Mouse (Mus musculus) liver, embryonic 13.5 days (tissue): ENCODE measurements around the gene Mprip. TPM values are rescaled to one million over a fixed set of nuclear protein-coding genes. Genes with fewer than 3 reads are reported as not detected.

Source experiments
- ATAC-seq: fragments of 200-750 bp; cut with Nextera tagmentation; 2 replicates; pipeline ENCODE4 v1.8.0; 2017; ENCODE audit warnings: low read depth, mild to moderate bottlenecking, moderate number of reproducible peaks, moderate library complexity
- DNase-seq: peaks from one replicate; pipeline ENCODE4 v3.0.0; 2022
- H3K27ac ChIP-seq: fragments of 300-500 bp; sonication (generic); 2 replicates; pipeline ENCODE4 v1.5.1; 2015; ENCODE audit warnings: moderate library complexity, mild to moderate bottlenecking, inconsistent platforms
- H3K27me3 ChIP-seq: fragments of 300-500 bp; sonication (generic); 2 replicates; pipeline ENCODE4 v1.6.1; 2015; ENCODE audit warnings: mild to moderate bottlenecking, inconsistent platforms
- H3K36me3 ChIP-seq: fragments of 300-500 bp; sonication (generic); 2 replicates; pipeline ENCODE4 v1.6.1; 2015; ENCODE audit warnings: mild to moderate bottlenecking, inconsistent platforms
- H3K4me1 ChIP-seq: fragments of 300-500 bp; sonication (generic); replicated peaks from 2 replicates; pipeline ENCODE4 v1.6.1; 2015; ENCODE audit warnings: inconsistent platforms
- H3K4me2 ChIP-seq: fragments of 300-500 bp; sonication (generic); 2 replicates; pipeline ENCODE4 v1.6.1; 2015; ENCODE audit warnings: inconsistent platforms, mild to moderate bottlenecking, moderate library complexity
- H3K4me3 ChIP-seq: fragments of 300-500 bp; sonication (generic); replicated peaks from 2 replicates; pipeline ENCODE4 v1.5.1; 2015; ENCODE audit warnings: mild to moderate bottlenecking, inconsistent platforms
- H3K9ac ChIP-seq: fragments of 300-500 bp; sonication (generic); 2 replicates; pipeline ENCODE4 v1.6.1; 2015; ENCODE audit warnings: mild to moderate bottlenecking, inconsistent platforms
- H3K9me3 ChIP-seq: fragments of 300-500 bp; sonication (generic); replicated peaks from 2 replicates; pipeline ENCODE4 v1.6.1; 2016; ENCODE audit warnings: inconsistent platforms
- WGBS: fragments of 180-500 bp; shearing (Covaris S2); methylation state at CpG from one replicate; pipeline ENCODE4 v1.1.7; 2015; ENCODE audit not compliant: insufficient replicate concordance; 5-methylcytosine and 5-hydroxymethylcytosine counted together
- polyA plus RNA-seq: library from polyadenylated mRNA; unstranded; fragments of >200 nt; fragmentation: Nextera tagmentation; extraction: Ambion mirVana; gene quantifications from 2 replicates; pipeline ENCODE4 v1.2.1, GENCODE M21; 2015

Gene Mprip
- polyA plus RNA-seq, 1 experiment from 2014 or later, result 11.8 TPM

DNA sequence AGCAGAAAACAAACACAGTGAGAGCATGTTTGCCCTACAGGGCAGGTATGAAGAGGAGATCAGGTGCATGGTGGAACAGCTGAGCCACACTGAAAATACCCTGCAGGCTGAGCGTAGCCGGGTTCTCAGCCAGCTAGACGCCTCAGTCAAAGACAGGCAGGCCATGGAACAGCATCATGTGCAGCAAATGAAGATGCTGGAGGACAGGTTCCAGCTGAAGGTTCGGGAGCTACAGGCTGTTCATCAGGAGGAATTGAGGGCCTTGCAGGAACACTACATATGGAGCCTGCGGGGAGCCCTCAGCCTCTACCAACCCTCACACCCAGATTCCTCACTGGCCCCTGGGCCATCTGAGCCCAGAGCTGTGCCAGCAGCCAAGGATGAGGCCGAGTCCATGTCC is 99.7 kb downstream of the Mprip start:
- H3K4me3 ChIP-seq, result no peak overlapping the region
- ATAC-seq (no peak), DNase-seq (no peak)
- H3K4me1 ChIP-seq, result no peaks in the 10 kb centered on the region
- H3K4me2 ChIP-seq, result no peak overlapping the region
- no peaks in the 10 kb centered on the region for H3K27me3 ChIP-seq
- no peak overlapping the region for H3K27ac ChIP-seq
- peaks cover 79% of the 10 kb centered on the region for H3K36me3 ChIP-seq
- H3K9me3 ChIP-seq, result no peaks in the 10 kb centered on the region
- no peak overlapping the region for H3K9ac ChIP-seq
- WGBS, result 86% methylated on average over 6 of the region's 6 CpGs

- 84% methylated on average over 2 of the region's 2 CpGs for WGBS
- no peak overlapping the region for H3K27ac ChIP-seq
- H3K4me2 ChIP-seq, result no peak overlapping the region
- no peaks in the 10 kb centered on the region for H3K9me3 ChIP-seq
- H3K4me3 ChIP-seq, result no peak overlapping the region
- H3K27me3 ChIP-seq, result no peaks in the 10 kb centered on the region
- DNase-seq, result no peak
- H3K9ac ChIP-seq, result no peak overlapping the region
- peaks cover 90% of the 10 kb centered on the region for H3K36me3 ChIP-seq
- 0 out of 2 replicates have a peak, but pooled peaks cover 4% of the 10 kb centered on the region for H3K4me1 ChIP-seq
- no peak for ATAC-seq
These were observed 108.2 kb downstream of the Mprip start for GRCm38 (mm10) chr11:59769307-59769706.

- 0 out of 2 replicates have a peak, but pooled peaks cover 5% of the 10 kb centered on the region for H3K4me1 ChIP-seq
- peaks cover 88% of the 10 kb centered on the region for H3K36me3 ChIP-seq
- H3K4me3 ChIP-seq, result no peak overlapping the region
- no peaks in the 10 kb centered on the region for H3K27me3 ChIP-seq
- H3K9ac ChIP-seq, result no peak overlapping the region
- H3K27ac ChIP-seq, result no peak overlapping the region
- no peak overlapping the region for H3K4me2 ChIP-seq
- 63% methylated on average over 6 of the region's 6 CpGs for WGBS
- no peaks in the 10 kb centered on the region for H3K9me3 ChIP-seq
- ATAC-seq, result no peak
- no peak for DNase-seq
These were observed 108.6 kb downstream of the Mprip start for GRCm38 (mm10) chr11:59769738-59770137.

GRCm38 (mm10) chr11:59770753-59771152 is 109.6 kb downstream of the Mprip start:
- whole genome bisulfite sequencing, result 35% methylated on average over 7 of the region's 7 CpGs

GRCm38 (mm10) chr11:59772291-59772690 is 111.2 kb downstream of the Mprip start:
- Histone ChIP-seq H3K36me3 (peaks cover 82% of the 10 kb centered on the region), H3K9ac (no peak overlapping the region), H3K4me2 (no peak overlapping the region), H3K4me3 (no peak overlapping the region), H3K27me3 (no peaks in the 10 kb centered on the region), H3K4me1 (0 out of 2 replicates have a peak, but pooled peaks cover 5% of the 10 kb centered on the region), H3K27ac (no peak overlapping the region), H3K9me3 (no peaks in the 10 kb centered on the region)
- no peak for DNase-seq
- ATAC-seq, result no peak
- WGBS, result 61% methylated on average over 2 of the region's 2 CpGs

More at GRCm38 (mm10) chr11:59770753-59771152, 109.6 kb downstream of the Mprip start:
- Histone ChIP-seq H3K4me2 (no peak overlapping the region), H3K4me3 (no peak overlapping the region), H3K4me1 (0 out of 2 replicates have a peak, but pooled peaks cover 5% of the 10 kb centered on the region), H3K27ac (no peak overlapping the region), H3K9me3 (no peaks in the 10 kb centered on the region), H3K9ac (no peak overlapping the region), H3K36me3 (peaks cover 85% of the 10 kb centered on the region), H3K27me3 (no peaks in the 10 kb centered on the region)
- DNase-seq, result no peak
- ATAC-seq, result peak; percentile 50; the same call in 1 of the 2 replicates

DNA sequence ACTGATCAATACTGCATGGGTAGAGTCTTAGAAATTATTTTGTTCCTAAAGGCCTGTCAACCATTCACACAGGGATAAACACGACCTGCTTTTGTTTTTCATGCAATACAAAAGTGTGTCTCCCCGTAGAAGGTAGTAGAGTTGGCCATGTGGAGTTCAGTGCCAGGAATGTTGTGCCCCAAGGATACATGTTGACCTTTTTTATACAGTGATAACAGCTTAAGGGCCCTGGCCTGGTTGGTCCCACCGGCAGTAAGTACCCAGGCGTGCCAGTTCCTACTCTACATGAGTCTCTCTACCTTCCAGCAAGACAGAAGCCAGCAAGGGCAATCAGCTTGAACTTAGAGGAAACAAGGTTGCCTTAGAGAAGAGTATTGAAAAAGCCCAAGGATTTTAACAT is 111.8 kb downstream of the Mprip start:
- Histone ChIP-seq H3K9me3 (no peaks in the 10 kb centered on the region), H3K4me3 (no peak overlapping the region), H3K4me1 (0 out of 2 replicates have a peak, but pooled peaks cover 5% of the 10 kb centered on the region), H3K27me3 (no peaks in the 10 kb centered on the region), H3K36me3 (peaks cover 81% of the 10 kb centered on the region), H3K27ac (no peak overlapping the region), H3K9ac (no peak overlapping the region), H3K4me2 (no peak overlapping the region)
- WGBS, result 75% methylated on average over 4 of the region's 4 CpGs
- DNase-seq (no peak), ATAC-seq (no peak)

- no peak for DNase-seq
- Histone ChIP-seq H3K27me3 (no peaks in the 10 kb centered on the region), H3K4me3 (no peak overlapping the region), H3K4me1 (0 out of 2 replicates have a peak, but pooled peaks cover 5% of the 10 kb centered on the region), H3K27ac (no peak overlapping the region), H3K4me2 (no peak overlapping the region), H3K36me3 (peaks cover 67% of the 10 kb centered on the region), H3K9me3 (no peaks in the 10 kb centered on the region), H3K9ac (no peak overlapping the region)
- ATAC-seq, result no peak
- 46% methylated on average over 4 of the region's 4 CpGs for WGBS
These were observed 113.4 kb downstream of the Mprip start for GRCm38 (mm10) chr11:59774522-59774921.

DNA sequence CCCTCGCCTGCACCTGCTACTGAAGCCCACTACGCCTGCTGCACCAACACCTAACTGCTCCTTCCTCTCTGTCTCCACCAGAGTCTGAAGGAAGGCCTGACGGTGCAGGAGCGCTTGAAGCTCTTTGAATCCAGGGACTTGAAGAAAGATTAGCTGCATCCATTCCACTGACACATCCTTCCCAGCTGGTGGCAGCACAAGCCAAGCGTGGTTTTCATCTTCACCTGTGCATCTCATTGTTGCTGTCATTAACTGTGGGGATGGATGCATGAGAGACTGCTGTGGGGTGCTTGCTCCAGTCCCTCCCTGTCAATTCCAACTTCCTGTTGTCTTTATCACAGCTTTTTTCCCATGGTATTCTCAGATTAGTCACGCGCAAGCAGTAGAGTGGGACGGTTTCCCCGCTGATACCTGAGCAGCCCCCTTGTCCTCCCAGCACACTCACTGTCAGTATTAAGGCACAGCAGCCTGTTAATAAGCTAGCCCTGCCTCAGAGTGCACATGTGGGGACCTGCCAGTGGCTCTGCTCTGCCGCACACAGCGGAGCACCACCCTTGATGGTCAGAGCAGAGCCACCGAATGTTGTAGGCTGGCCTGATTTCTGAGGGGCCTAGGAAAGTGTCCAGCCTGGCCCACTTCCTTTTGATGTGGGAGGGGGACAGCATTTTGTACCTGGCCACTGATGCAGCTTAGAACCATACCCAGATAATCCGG is 114.5 kb downstream of the Mprip start:
- no peak for DNase-seq
- Histone ChIP-seq H3K4me2 (no peak overlapping the region), H3K4me1 (0 out of 2 replicates have a peak, but pooled peaks cover 5% of the 10 kb centered on the region), H3K36me3 (peaks cover 58% of the 10 kb centered on the region), H3K9ac (no peak overlapping the region), H3K27me3 (no peaks in the 10 kb centered on the region), H3K27ac (no peak overlapping the region), H3K9me3 (no peaks in the 10 kb centered on the region), H3K4me3 (no peak overlapping the region)
- whole genome bisulfite sequencing, result 85% methylated on average over 13 of the region's 13 CpGs
- no peak for ATAC-seq

- no peak for ATAC-seq
- Histone ChIP-seq H3K4me3 (no peak overlapping the region), H3K4me2 (no peak overlapping the region), H3K36me3 (peaks cover 42% of the 10 kb centered on the region), H3K9me3 (no peaks in the 10 kb centered on the region), H3K27me3 (no peaks in the 10 kb centered on the region), H3K27ac (no peak overlapping the region), H3K4me1 (0 out of 2 replicates have a peak, but pooled peaks cover 5% of the 10 kb centered on the region), H3K9ac (no peak overlapping the region)
- WGBS, result 77% methylated on average over 5 of the region's 5 CpGs
- no peak for DNase-seq
These were observed 116.2 kb downstream of the Mprip start for GRCm38 (mm10) chr11:59777259-59777658.

DNA sequence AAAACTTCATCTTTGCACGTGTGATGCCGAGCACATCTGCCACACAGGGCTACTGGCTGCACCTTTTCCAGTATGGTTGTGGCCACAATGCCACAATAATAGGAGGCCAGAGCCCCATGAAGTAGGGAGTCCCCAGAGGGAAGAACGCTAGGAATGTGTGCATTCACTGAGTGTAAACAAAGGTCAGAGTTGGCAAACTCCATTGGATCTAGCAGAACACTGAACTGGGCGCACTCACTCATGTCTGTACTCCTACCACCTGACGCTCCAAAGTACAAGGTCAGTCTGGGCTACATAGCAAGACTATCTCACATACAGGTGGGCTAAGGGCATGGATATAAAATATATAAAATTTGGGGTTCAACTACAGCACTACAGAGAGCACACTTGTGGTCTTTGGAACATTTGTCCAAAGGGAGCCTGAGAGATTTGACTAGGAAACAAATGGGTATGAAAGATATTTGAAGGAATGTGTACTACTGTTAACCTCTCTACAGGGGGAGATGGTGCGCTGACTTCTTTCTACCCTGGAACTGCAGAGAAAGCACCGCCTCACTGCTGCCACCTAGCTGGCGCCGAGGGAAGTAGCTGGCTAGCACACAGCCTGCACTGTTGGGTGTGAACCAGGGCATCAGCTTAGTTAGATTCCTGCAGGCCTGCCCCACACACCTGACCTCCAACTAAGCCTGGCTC is 117.2 kb downstream of the Mprip start:
- DNase-seq, result peak; percentile 73
- H3K27me3 ChIP-seq, result no peaks in the 10 kb centered on the region
- ATAC-seq, result peak; percentile 78
- 41% methylated on average over 9 of the region's 9 CpGs for WGBS
- H3K4me3 ChIP-seq, result no peak overlapping the region
- peaks cover 34% of the 10 kb centered on the region for H3K36me3 ChIP-seq
- no peak overlapping the region for H3K9ac ChIP-seq
- H3K9me3 ChIP-seq, result no peaks in the 10 kb centered on the region
- H3K4me1 ChIP-seq, result 0 out of 2 replicates have a peak, but pooled peaks cover 5% of the 10 kb centered on the region
- no peak overlapping the region for H3K27ac ChIP-seq
- H3K4me2 ChIP-seq, result no peak overlapping the region

GRCm38 (mm10) chr11:59778874-59779223 is 117.7 kb downstream of the Mprip start:
- ATAC-seq (0 out of 2 replicates have a peak, but pooled peaks have one; percentile 7), DNase-seq (no peak)
- no peak overlapping the region for H3K4me3 ChIP-seq
- peaks cover 28% of the 10 kb centered on the region for H3K36me3 ChIP-seq
- no peak overlapping the region for H3K9ac ChIP-seq
- WGBS, result 67% methylated on average over 1 of the region's 1 CpGs
- no peaks in the 10 kb centered on the region for H3K9me3 ChIP-seq
- H3K27ac ChIP-seq, result no peak overlapping the region
- H3K27me3 ChIP-seq, result no peaks in the 10 kb centered on the region
- 0 out of 2 replicates have a peak, but pooled peaks cover 5% of the 10 kb centered on the region for H3K4me1 ChIP-seq
- no peak overlapping the region for H3K4me2 ChIP-seq
